Mouse (Mus musculus): ENCODE results near the gene Nat8l. TPM values are rescaled to one million over a fixed set of nuclear protein-coding genes. Genes with fewer than 3 reads are reported as not detected.

The Nat8l gene
- 10 to 100 TPM; 24.2 to 24.6 TPM for total RNA-seq (2023)

GRCm38 (mm10) chr5:33995843-33996693 lies at the start of gene Nat8l:
TSS of gene Nat8l (plus strand) at chr5:33995984.

GRCm38 (mm10) chr5:33983309-33984121 lies 12.3 kb upstream of the Nat8l start, which contains the start of gene Gm1673:
TSS of gene Gm1673 (plus strand) at chr5:33983433.

Other genes with a start within 250 kb of the Nat8l start
- gene Letm1, start 213.2 kb upstream of the Nat8l start, total RNA-seq (2023): 10 to 100 TPM; 30.1 to 35.7 TPM
- 10 to 100 TPM; 64.7 to 82.5 TPM for gene Nsd2, start 175.3 kb upstream of the Nat8l start, total RNA-seq (2023)
- 10 to 100 TPM; 23.8 to 28.6 TPM for gene Nelfa, start 59.6 kb upstream of the Nat8l start, total RNA-seq (2023)
- gene Gm1673, start 12.6 kb upstream of the Nat8l start, total RNA-seq (2023): 10 to 100 TPM; 19.3 to 19.9 TPM
- gene Poln, start 173.5 kb downstream of the Nat8l start, total RNA-seq (2023): under 1 TPM; 0.40 to 0.51 TPM
- gene Haus3, start 173.5 kb downstream of the Nat8l start, total RNA-seq (2023): 10 to 100 TPM; 15.1 to 15.2 TPM
- gene Mxd4, start 191.7 kb downstream of the Nat8l start, total RNA-seq (2023): 10 to 100 TPM; 57.1 to 60.3 TPM

Measured in neutrophil, adult 59 days (primary cell).